Comparison of ENCODE assay signal across 20 mouse cellular contexts in the genomic region with DNA sequence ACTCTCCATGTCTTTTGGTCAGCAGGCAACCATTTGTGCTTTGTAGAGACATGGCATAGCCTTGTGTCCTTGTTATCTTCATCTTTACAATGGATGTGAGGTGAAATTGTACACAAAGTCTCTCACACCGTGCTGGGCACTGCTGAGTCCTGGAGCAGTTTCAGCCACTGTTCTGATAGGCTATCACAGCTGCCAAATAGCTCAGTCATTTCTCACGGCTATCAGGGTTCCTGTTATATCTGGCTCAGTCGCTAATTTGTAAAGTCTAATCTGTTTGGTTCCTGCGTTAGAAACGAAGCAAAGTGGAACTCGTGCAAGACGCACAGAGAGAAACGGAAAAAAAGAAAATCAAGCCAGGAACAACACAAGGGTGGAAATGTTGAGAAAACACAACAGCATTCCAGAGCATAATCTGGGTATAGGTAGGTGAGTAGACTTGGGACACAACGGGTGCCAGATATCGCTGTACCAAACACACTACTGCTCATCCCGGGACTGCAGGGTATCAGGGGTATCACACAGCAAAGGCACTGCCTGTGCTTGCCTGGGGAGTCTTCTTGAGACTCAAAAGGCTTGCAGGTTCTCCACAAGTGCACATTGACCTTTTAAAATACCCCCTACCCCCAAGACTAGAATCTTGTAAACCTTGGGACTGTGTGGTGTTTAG.
DNase-seq lines count a peak whose midpoint lies in the region; ATAC-seq and TF ChIP-seq lines count a peak whose summit lies in the region.
"Had no signal": no experiment of that assay in that cellular context is flagged by ENCODE, and none has a peak within 500 bp of the region (broad histone marks: within the 10 kb centered on the region; RNA-seq: fewer than 3 reads in every experiment).

No protein-coding gene starts in this region.

- H3K4me3 ChIP-seq in heart, embryonic 14.5 days (ENCODE audit: control insufficient read depth in 1 of 2, insufficient read depth in 1 of 2, low read depth in 1 of 2, low read length in 2 of 2), result no peak overlapping the region
- H3K4me3 ChIP-seq in heart, postnatal 0 days (ENCODE audit: low read depth, low read length), result no peak overlapping the region
- H3K4me3 ChIP-seq: embryonic facial prominence, embryonic 12.5 days; forebrain, embryonic 15.5 days; hindbrain, embryonic 13.5 days had no signal

- no peaks in the 10 kb centered on the region for H3K27me3 ChIP-seq in heart, embryonic 14.5 days (ENCODE audit: control insufficient read depth, insufficient read depth, low read length)
- H3K27me3 ChIP-seq in heart, postnatal 0 days (ENCODE audit: control insufficient read depth, insufficient read depth, low read length), result no peaks in the 10 kb centered on the region
- H3K27me3 ChIP-seq: CH12.LX; embryonic facial prominence, embryonic 12.5 days; forebrain, embryonic 15.5 days; hindbrain, embryonic 13.5 days; Patski had no signal

- TF ChIP-seq EP300 in heart, postnatal 0 days (IDR thresholded peaks at IDR 0.05; ENCODE audit: low read depth), result no peak

- no peak overlapping the region for H3K4me2 ChIP-seq in heart, embryonic 14.5 days (ENCODE audit: low read length)
- H3K4me2 ChIP-seq in heart, postnatal 0 days (ENCODE audit: low read depth, low read length), result no peak overlapping the region
- H3K4me2 ChIP-seq: embryonic facial prominence, embryonic 12.5 days; forebrain, embryonic 15.5 days; hindbrain, embryonic 13.5 days had no signal

- no peaks in the 10 kb centered on the region for H3K36me3 ChIP-seq in heart, embryonic 14.5 days (ENCODE audit: control insufficient read depth, insufficient read depth, low read length)
- H3K36me3 ChIP-seq in heart, postnatal 0 days (replicated peaks; ENCODE audit: control insufficient read depth, insufficient read depth, low read length), result no peaks in the 10 kb centered on the region
- H3K36me3 ChIP-seq: embryonic facial prominence, embryonic 12.5 days; forebrain, embryonic 15.5 days; hindbrain, embryonic 13.5 days had no signal

- peak; percentile 25 to 44 for DNase-seq in heart, adult 18-20 months
- DNase-seq in heart, postnatal 4 days, result no peak
- no peak for DNase-seq in heart, adult 8-10 months (ENCODE audit: low spot score)
- peak; percentile 24 for DNase-seq in heart, postnatal 0 days (ENCODE audit: low spot score)
- DNase-seq in adrenal gland, postnatal 4 days (ENCODE audit: low spot score in 2 of 2), result no peak
- DNase-seq: adrenal gland, postnatal 14 days; cerebellum, adult 11 months; cerebellum, adult 8-10 months; cerebellum, postnatal 25 days; gastrocnemius, postnatal 36 days; kidney, adult 11 months; kidney, adult 9 months had no signal

- ATAC-seq in heart, embryonic 14.5 days (ENCODE audit: insufficient number of reproducible peaks, insufficient read depth, low FRiP score, low read depth), result peak; percentile 79
- ATAC-seq in heart, postnatal 0 days (ENCODE audit: insufficient read depth, low read depth), result peak; percentile 58
- ATAC-seq: activated CD4-positive, CD25-positive, alpha-beta regulatory T cell, adult 4 months; forebrain, embryonic 15.5 days; hindbrain, postnatal 0 days; Patski had no signal

- H3K9me3 ChIP-seq in heart, embryonic 14.5 days (ENCODE audit: control insufficient read depth, low read length), result peaks cover 5% of the 10 kb centered on the region; the same call in 1 of the 2 replicates
- H3K9me3 ChIP-seq in heart, postnatal 0 days (replicated peaks; ENCODE audit: control insufficient read depth, low read length), result 0 out of 2 replicates have a peak, but pooled peaks cover 2% of the 10 kb centered on the region
- H3K9me3 ChIP-seq: embryonic facial prominence, embryonic 12.5 days; forebrain, embryonic 15.5 days; hindbrain, embryonic 13.5 days had no signal

- H3K9ac ChIP-seq in heart, embryonic 14.5 days (ENCODE audit: low read length), result no peak overlapping the region
- H3K9ac ChIP-seq in heart, postnatal 0 days (replicated peaks; ENCODE audit: low read depth, low read length), result no peak overlapping the region
- H3K9ac ChIP-seq: embryonic facial prominence, embryonic 12.5 days; forebrain, embryonic 15.5 days; hindbrain, embryonic 13.5 days had no signal

- 62% methylated on average over 11 of the region's 11 CpGs for WGBS in heart, embryonic 14.5 days
- 52% methylated on average over 11 of the region's 11 CpGs for WGBS in heart, postnatal 0 days

- no peak for TF ChIP-seq CTCF in heart, postnatal 0 days (IDR thresholded peaks at IDR 0.05; ENCODE audit: low read depth)

- no peaks in the 10 kb centered on the region for H3K4me1 ChIP-seq in heart, embryonic 14.5 days (ENCODE audit: control insufficient read depth in 2 of 2, insufficient read depth in 2 of 2, low read length in 2 of 2)
- H3K4me1 ChIP-seq in heart, postnatal 0 days (ENCODE audit: control insufficient read depth, insufficient read depth), result no peaks in the 10 kb centered on the region
- H3K4me1 ChIP-seq: embryonic facial prominence, embryonic 12.5 days; forebrain, embryonic 15.5 days; hindbrain, embryonic 13.5 days had no signal

- H3K27ac ChIP-seq in heart, embryonic 14.5 days (replicated peaks in 1 of 2; ENCODE audit: control insufficient read depth in 1 of 2, insufficient read depth in 1 of 2, low read depth in 2 of 2, low read length in 2 of 2), result peak overlapping the region; percentile 39 to 57; a peak in 3 of 4 replicates
- no peak overlapping the region for H3K27ac ChIP-seq in heart, postnatal 0 days (ENCODE audit: low read depth)
- H3K27ac ChIP-seq: embryonic facial prominence, embryonic 12.5 days; forebrain, embryonic 15.5 days; hindbrain, embryonic 13.5 days; hindbrain, postnatal 0 days had no signal

Comparison
In these comparisons a context has a peak if more than half of its experiments do, and no peak if none do; other contexts are left out.
1. DNase-seq: peak in heart, adult 18-20 months (2 of 2) and heart, postnatal 0 days (single experiment); none in heart, postnatal 4 days (single experiment), heart, adult 8-10 months (single experiment) and adrenal gland, postnatal 4 days (0 of 2).